Mouse (Mus musculus) lung, postnatal 0 days (tissue): Measurements from ENCODE around the gene Ticam1.

Source experiments
- CTCF ChIP-seq: IDR thresholded peaks from 2 replicates; pipeline ENCODE4 v1.5.1; 2016; ENCODE audit warnings: antibody characterized with exemption, mild to moderate bottlenecking
- EP300 ChIP-seq: IDR thresholded peaks from 2 replicates; pipeline ENCODE4 v1.6.1; 2016; ENCODE audit warnings: antibody characterized with exemption, mild to moderate bottlenecking, control low read depth

- TF ChIP-seq CTCF (no peak), EP300 (no peak)
Measured at GRCm38 (mm10) chr17:56283316-56283715, 6.7 kb upstream of the Ticam1 start.
